Mouse (Mus musculus) adrenal gland, adult (tissue): Measurements from ENCODE around the gene Bcl2.

Experiments
- DNase-seq, 2 experiments: peaks; one replicate each; pipeline ENCODE4 v3.0.0; 2022 to 2023; ENCODE audit warnings: low spot score in 1 of 2; ENCODE audit not compliant: inconsistent age in 2 of 2

Gene Bcl2

GRCm38 (mm10) chr1:106715111-106716083 is 1.3 kb upstream of the Bcl2 start:
- DNase-seq: peak in 1 of 2 experiments; percentile 35

- no peak for DNase-seq
Observed at GRCm38 (mm10) chr1:106714530-106714981, 482 bp upstream of the Bcl2 start.

GRCm38 (mm10) chr1:106712330-106712729 is 1.7 kb downstream of the Bcl2 start:
- peak; percentile 55 to 79 for DNase-seq

GRCm38 (mm10) chr1:106711356-106712125 is 2.5 kb downstream of the Bcl2 start:
- no peak for DNase-seq

- DNase-seq: no peak
Observed at GRCm38 (mm10) chr1:106710202-106710601, 3.9 kb downstream of the Bcl2 start.

- no peak for DNase-seq
Observed at GRCm38 (mm10) chr1:106707036-106707880, 6.8 kb downstream of the Bcl2 start.

- DNase-seq: no peak
Observed at GRCm38 (mm10) chr1:106703183-106703582, 10.9 kb downstream of the Bcl2 start.

GRCm38 (mm10) chr1:106702471-106703175 is 11.5 kb downstream of the Bcl2 start:
- no peak for DNase-seq

- DNase-seq: no peak
Observed at GRCm38 (mm10) chr1:106700520-106701114, 13.5 kb downstream of the Bcl2 start.

GRCm38 (mm10) chr1:106696472-106696871 is 17.6 kb downstream of the Bcl2 start:
- no peak for DNase-seq

GRCm38 (mm10) chr1:106695649-106696048 is 18.4 kb downstream of the Bcl2 start:
- no peak for DNase-seq

- DNase-seq: peak in 1 of 2 experiments; percentile 63
Observed at GRCm38 (mm10) chr1:106694316-106694715, 19.8 kb downstream of the Bcl2 start.

- no peak for DNase-seq
Observed at GRCm38 (mm10) chr1:106692599-106692998, 21.5 kb downstream of the Bcl2 start.

- DNase-seq: no peak
Observed at GRCm38 (mm10) chr1:106690887-106691286, 23.2 kb downstream of the Bcl2 start.

GRCm38 (mm10) chr1:106688161-106688516 is 25.9 kb downstream of the Bcl2 start:
- no peak for DNase-seq

GRCm38 (mm10) chr1:106687435-106688160 is 26.5 kb downstream of the Bcl2 start:
- no peak for DNase-seq

- no peak for DNase-seq
Observed at GRCm38 (mm10) chr1:106685702-106686101, 28.4 kb downstream of the Bcl2 start.

- no peak for DNase-seq
Observed at GRCm38 (mm10) chr1:106684546-106684945, 29.5 kb downstream of the Bcl2 start.

GRCm38 (mm10) chr1:106682829-106683228 is 31.2 kb downstream of the Bcl2 start:
- no peak for DNase-seq
